Mouse (Mus musculus): ENCODE measurements around the gene Pde1c.

DNA sequence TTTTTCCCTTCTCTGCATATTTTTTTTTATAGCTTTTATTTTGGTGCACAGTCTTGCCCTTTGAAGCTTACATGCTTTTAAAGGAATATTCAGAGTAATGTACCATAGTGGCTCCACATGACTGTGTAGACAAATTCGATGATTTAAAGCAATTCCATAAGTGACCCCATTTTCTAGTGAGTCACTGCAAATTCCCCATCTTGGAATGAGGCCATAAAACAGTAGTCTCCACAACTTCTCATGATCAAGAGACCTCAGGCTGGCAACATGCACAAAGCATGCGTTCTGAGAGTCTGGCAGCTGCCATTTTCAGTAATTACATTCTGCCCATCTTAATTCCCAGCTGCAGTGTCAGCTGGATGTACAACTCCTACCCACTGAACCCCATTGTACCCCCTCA lies 297.2 kb downstream of the Pde1c start:
- no peak for TF ChIP-seq EP300 (IDR thresholded peaks at IDR 0.05; ENCODE audit: insufficient read depth, low read depth, low read length)
- no peak for TF ChIP-seq CTCF (IDR thresholded peaks at IDR 0.05)

Measured in heart, adult 2 months (tissue).